Mouse (Mus musculus): ENCODE data around the gene Ttc23.
A peak's percentile ranks its signal among the peaks of the same experiment; 100 is the strongest.

The Ttc23 gene

DNA sequence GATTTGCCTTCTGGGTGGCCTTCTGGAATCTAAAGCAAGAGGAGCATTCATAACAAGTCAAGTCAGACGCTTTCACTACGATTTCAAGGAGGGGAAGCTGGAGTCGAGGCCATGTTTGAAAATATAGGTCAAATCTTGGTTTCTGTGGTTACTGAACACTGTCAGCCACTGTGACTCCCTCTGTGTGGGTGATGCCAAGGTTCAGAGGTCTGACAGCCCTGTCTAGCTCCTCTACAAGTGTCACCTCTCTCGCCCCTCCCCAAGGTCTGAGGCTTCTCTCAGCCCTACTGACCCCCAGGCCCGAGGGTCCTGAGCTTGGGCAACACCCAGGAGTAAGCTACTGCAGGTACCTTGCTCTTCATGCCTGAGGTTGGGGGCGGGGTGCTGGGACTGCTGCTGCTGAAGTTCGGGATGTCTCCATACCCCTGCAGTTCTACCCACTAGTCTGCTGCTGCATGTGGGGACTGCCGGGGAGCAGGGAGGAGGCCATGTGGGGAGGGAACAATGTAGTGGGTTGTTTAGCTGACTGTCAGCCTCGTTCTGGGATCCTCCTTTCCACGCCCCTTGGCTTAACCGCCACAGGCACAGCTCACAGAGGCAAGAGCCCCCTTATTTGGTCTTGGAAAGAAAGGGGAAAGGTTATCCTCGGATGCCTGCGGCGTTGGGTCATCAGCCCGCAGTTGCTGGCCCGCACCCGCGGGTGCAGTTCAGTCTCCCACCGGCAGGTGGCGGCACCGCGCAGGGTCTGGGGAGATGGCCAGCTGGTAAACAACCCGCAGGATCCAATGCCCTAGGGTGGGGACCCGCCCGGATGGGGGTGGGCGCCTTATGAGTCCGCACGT, 156.0 kb downstream of the Ttc23 start:
- DNase-seq (ENCODE audit: low read depth): peak; percentile 76

DNA sequence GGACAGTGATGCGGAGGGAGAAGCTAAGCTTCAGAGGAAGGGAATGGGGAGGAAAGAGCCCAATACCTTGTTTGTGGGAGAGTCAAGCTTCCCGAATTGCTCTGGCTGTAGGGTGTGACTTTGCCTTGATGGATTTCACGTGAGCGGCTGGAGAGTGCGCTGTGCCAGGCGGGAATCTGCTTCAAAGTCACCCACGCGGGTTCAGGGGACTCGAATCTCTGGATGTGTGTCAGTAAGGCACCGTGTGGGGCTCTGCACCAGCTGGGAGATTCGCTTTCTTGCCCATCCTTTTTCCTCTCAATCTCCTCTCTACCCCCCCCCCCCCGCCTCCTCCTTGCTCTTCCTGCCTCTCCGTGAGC, 156.6 kb downstream of the Ttc23 start:
- DNase-seq (ENCODE audit: low read depth): no peak

Measured in naive thymus-derived CD4-positive, alpha-beta T cell, adult 2 months (primary cell).